In genomic region chr1:38011647-38012046, GRCm38 (mm10) we compare ENCODE assay signal across 16 mouse cellular contexts. TPM values are rescaled to one million over a fixed set of nuclear protein-coding genes. Genes with fewer than 3 reads are reported as not detected.
DNase-seq lines count a peak whose midpoint lies in the region; ATAC-seq lines count a peak whose summit lies in the region.
"Had no signal": no experiment of that assay in that cellular context is flagged by ENCODE, and none has a peak within 500 bp of the region (broad histone marks: within the 10 kb centered on the region; RNA-seq: fewer than 3 reads in every experiment).

No protein-coding gene starts in this region.

- H3K36me3 ChIP-seq in forebrain, embryonic 12.5 days (replicated peaks): no peaks in the 10 kb centered on the region
- H3K36me3 ChIP-seq: heart, embryonic 15.5 days; neural tube, embryonic 12.5 days had no signal

- H3K4me2 ChIP-seq in forebrain, embryonic 12.5 days: no peak overlapping the region
- H3K4me2 ChIP-seq: heart, embryonic 15.5 days; midbrain, embryonic 11.5 days; neural tube, embryonic 12.5 days had no signal

- H3K9me3 ChIP-seq in forebrain, embryonic 12.5 days: no peaks in the 10 kb centered on the region
- H3K9me3 ChIP-seq: heart, embryonic 15.5 days; neural tube, embryonic 12.5 days had no signal

- no peak overlapping the region for H3K4me3 ChIP-seq in forebrain, embryonic 12.5 days (replicated peaks)
- H3K4me3 ChIP-seq: heart, embryonic 15.5 days; neural tube, embryonic 12.5 days had no signal

- no peaks in the 10 kb centered on the region for H3K4me1 ChIP-seq in forebrain, embryonic 12.5 days
- H3K4me1 ChIP-seq: neural tube, embryonic 12.5 days had no signal

- peak; percentile 70 for DNase-seq in heart, adult 11 months
- no peak for DNase-seq in heart, postnatal 10 days
- DNase-seq in ES-CJ7 (ENCODE audit: low read depth, low spot score): peak; percentile 28
- no peak for DNase-seq in cerebellum, adult 9-11 months
- no peak for DNase-seq in lung, postnatal 4 days
- DNase-seq: cerebellum, postnatal 14 days had no signal

- H3K27ac ChIP-seq in forebrain, embryonic 12.5 days: no peak overlapping the region
- H3K27ac ChIP-seq: heart, embryonic 15.5 days; neural tube, embryonic 12.5 days had no signal

- H3K9ac ChIP-seq in forebrain, embryonic 12.5 days: no peak overlapping the region
- H3K9ac ChIP-seq: heart, embryonic 15.5 days; neural tube, embryonic 12.5 days had no signal

- 86% methylated on average over 6 of the region's 6 CpGs for whole genome bisulfite sequencing in forebrain, embryonic 12.5 days

- peak; percentile 35; the same call in 1 of the 2 replicates for ATAC-seq in granulocyte monocyte progenitor cell, adult 5-6 weeks (replicated peaks; ENCODE audit: poor library complexity, severe bottlenecking)
- peak; percentile 96 for ATAC-seq in megakaryocyte progenitor cell, adult 5-6 weeks (replicated peaks; ENCODE audit: poor library complexity)
- ATAC-seq in forebrain, embryonic 12.5 days (ENCODE audit: low FRiP score): no peak

- no peaks in the 10 kb centered on the region for H3K27me3 ChIP-seq in forebrain, embryonic 12.5 days
- H3K27me3 ChIP-seq: heart, embryonic 15.5 days; neural tube, embryonic 12.5 days had no signal

- intact Hi-C loops in heart, postnatal 10 days (cut with DNase I): no loop called here

RNA-seq across cellular contexts. Expression of gene Eif5b, which starts 13.8 kb away (rescaled TPM):
- 10 to 100 TPM; 36.3 to 41.0 TPM for total RNA-seq in heart, postnatal 10 days (2021)
- 41.1 and 73.3 TPM in 2 replicates for total RNA-seq in granulocyte monocyte progenitor cell, adult 5-6 weeks (2014; fragmentation: Nextera tagmentation)
- total RNA-seq in granulocyte monocyte progenitor cell, adult 5-6 weeks (2017): 22.8 and 33.5 TPM in 2 replicates
- total RNA-seq in megakaryocyte progenitor cell, adult 5-6 weeks (2015): 42.2 and 47.8 TPM in 2 replicates
- total RNA-seq in megakaryocyte progenitor cell, adult 5-6 weeks (2017): 21.8 and 24.6 TPM in 2 replicates
- polyA plus RNA-seq in forebrain, embryonic 12.5 days (2016; fragmentation: Nextera tagmentation; extraction: Ambion mirVana): 33.8 and 34.3 TPM in 2 replicates

RNA-seq across cellular contexts. Expression of gene Txndc9, which starts 14.0 kb away (rescaled TPM):
- total RNA-seq in heart, postnatal 10 days (2021): 10 to 100 TPM; 61.6 to 63.0 TPM
- total RNA-seq in granulocyte monocyte progenitor cell, adult 5-6 weeks (2014; fragmentation: Nextera tagmentation): 40.1 and 47.1 TPM in 2 replicates
- total RNA-seq in granulocyte monocyte progenitor cell, adult 5-6 weeks (2017): 49.6 and 51.8 TPM in 2 replicates
- 52.8 and 64.3 TPM in 2 replicates for total RNA-seq in megakaryocyte progenitor cell, adult 5-6 weeks (2015)
- total RNA-seq in megakaryocyte progenitor cell, adult 5-6 weeks (2017): 42.6 and 51.7 TPM in 2 replicates
- polyA plus RNA-seq in forebrain, embryonic 12.5 days (2016; fragmentation: Nextera tagmentation; extraction: Ambion mirVana): 150 and 153 TPM in 2 replicates

RNA-seq across cellular contexts. Expression of gene Lyg1, which starts 54.1 kb away (rescaled TPM):
- total RNA-seq in heart, postnatal 10 days (2021): not detected
- not detected in 2 replicates for total RNA-seq in granulocyte monocyte progenitor cell, adult 5-6 weeks (2014; fragmentation: Nextera tagmentation)
- not detected in 2 replicates for total RNA-seq in granulocyte monocyte progenitor cell, adult 5-6 weeks (2017)
- total RNA-seq in megakaryocyte progenitor cell, adult 5-6 weeks (2015): not detected in 2 replicates
- total RNA-seq in megakaryocyte progenitor cell, adult 5-6 weeks (2017): not detected in 2 replicates
- not detected in 2 replicates for polyA plus RNA-seq in forebrain, embryonic 12.5 days (2016; fragmentation: Nextera tagmentation; extraction: Ambion mirVana)
- total RNA-seq: adrenal gland, postnatal 4 days; layer of hippocampus, adult 18-20 months had no signal
- polyA plus RNA-seq: heart, embryonic 15.5 days; intestine, embryonic 14.5 days; limb, embryonic 11.5 days; midbrain, embryonic 11.5 days; neural tube, embryonic 12.5 days had no signal

Comparison
In these comparisons a context has a peak if more than half of its experiments do, and no peak if none do; other contexts are left out.
1. DNase-seq: peak in heart, adult 11 months (single experiment) and ES-CJ7 (single experiment); none in heart, postnatal 10 days (0 of 2), cerebellum, adult 9-11 months (single experiment) and lung, postnatal 4 days (0 of 2).